Mouse (Mus musculus) bone marrow, adult 2 months (tissue): ENCODE results near the gene Wif1. TPM values are rescaled to one million over a fixed set of nuclear protein-coding genes. Genes with fewer than 3 reads are reported as not detected.

Experiments used
- H3K27ac ChIP-seq: fragments of 200-500 bp; 2 replicates; pipeline ENCODE4 v1.5.1; 2012; ENCODE audit warnings: low read depth, mild to moderate bottlenecking, control low read depth, inconsistent platforms, low read length; ENCODE audit not compliant: control insufficient read depth, poor library complexity, insufficient read depth
- H3K4me1 ChIP-seq: fragments of 200-500 bp; 2 replicates; pipeline ENCODE4 v1.6.1; 2011; ENCODE audit warnings: low read length; ENCODE audit not compliant: control insufficient read depth, insufficient read depth
- H3K4me3 ChIP-seq: fragments of 200-500 bp; replicated peaks from 2 replicates; pipeline ENCODE3; 2011; ENCODE audit warnings: mild to moderate bottlenecking, low read depth, low read length, control low read depth; ENCODE audit not compliant: control insufficient read depth
- CTCF ChIP-seq: fragments of 200-500 bp; IDR thresholded peaks from 2 replicates; pipeline ENCODE4 v1.5.1; 2011; ENCODE audit warnings: low read length, control low read depth; ENCODE audit not compliant: control insufficient read depth, insufficient read depth
- POLR2A ChIP-seq: fragments of 200-500 bp; IDR thresholded peaks from 2 replicates; pipeline ENCODE4 v1.6.1; 2011; ENCODE audit warnings: low read depth, mild to moderate bottlenecking, control low read depth, low read length, borderline replicate concordance; ENCODE audit not compliant: control insufficient read depth
- WGBS: fragments of 180-500 bp; shearing (Covaris S2); methylation state at CpG from one replicate; pipeline ENCODE4 v1.1.7; 2018; 5-methylcytosine and 5-hydroxymethylcytosine counted together
- polyA plus RNA-seq: library from polyadenylated mRNA; stranded (reverse); fragments of >200 nt; gene quantifications from 2 replicates; pipeline ENCODE4 v1.2.4, GENCODE M21; 2011; ENCODE audit warnings: low replicate concordance; ENCODE audit not compliant: missing spikeins, insufficient read depth, insufficient read length

The Wif1 gene
- polyA plus RNA-seq, 1 experiment = 2.5 TPM

DNA sequence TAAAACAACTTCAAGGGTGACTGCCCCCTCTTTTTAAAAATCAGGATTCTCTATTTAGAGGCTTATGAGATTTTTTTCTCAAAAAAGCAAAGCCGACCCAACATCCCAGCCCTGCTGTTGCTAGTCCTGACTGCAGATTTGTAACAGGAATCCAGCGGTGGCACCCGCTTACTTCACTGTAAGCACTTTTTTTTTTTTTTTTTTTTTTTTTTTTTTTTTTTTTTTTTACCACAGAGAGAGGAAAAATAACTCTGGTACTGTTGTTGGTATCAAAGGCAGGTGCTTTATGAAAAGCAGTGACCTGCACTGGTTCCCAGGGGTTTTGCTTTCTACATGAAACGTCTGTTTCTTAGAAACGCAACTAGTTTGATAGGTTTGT, 798 bp downstream of the Wif1 start:
- Histone ChIP-seq H3K4me1 (peaks cover 3% of the 10 kb centered on the region), H3K27ac (no peak overlapping the region), H3K4me3 (no peak overlapping the region)
- TF ChIP-seq POLR2A = no peak
- TF ChIP-seq CTCF = no peak
- 12% methylated on average over 5 of the region's 5 CpGs for WGBS

DNA sequence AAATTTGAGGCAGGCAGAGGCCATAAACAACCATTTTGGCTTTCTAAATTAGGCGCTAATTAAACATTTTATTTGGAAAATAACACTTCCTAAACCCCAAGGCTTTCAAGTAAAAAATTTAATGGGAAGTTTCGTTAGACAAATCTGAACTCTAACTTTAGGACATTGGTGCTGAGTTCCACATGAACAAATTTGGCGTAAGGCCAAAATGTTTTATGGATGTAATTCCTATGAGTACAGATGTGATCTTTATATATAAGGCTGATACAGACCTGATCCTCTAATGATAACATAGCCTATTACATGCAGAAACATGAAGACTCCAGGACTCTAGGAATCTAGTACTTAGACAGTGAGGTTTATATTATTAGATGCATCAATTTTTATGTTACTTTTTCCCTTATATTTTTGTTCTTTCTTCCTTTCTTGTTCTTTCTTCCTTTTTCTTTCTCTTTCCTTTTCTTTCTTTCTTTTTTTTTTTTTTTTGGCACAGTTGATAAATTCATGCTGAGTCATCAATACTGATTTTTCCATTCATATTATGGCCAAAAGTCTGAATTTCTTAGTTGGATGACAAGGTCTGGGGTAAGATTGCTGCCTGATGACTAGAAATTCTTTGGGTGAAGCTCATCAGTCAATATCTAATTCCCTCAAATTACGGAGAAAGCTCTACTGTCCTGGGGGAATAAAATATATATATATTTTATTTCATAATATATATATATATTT, 5.0 kb downstream of the Wif1 start:
- Histone ChIP-seq H3K27ac (no peak overlapping the region), H3K4me1 (peaks cover 3% of the 10 kb centered on the region), H3K4me3 (no peak overlapping the region)
- WGBS = 84% methylated on average over 4 of the region's 4 CpGs
- no peak for TF ChIP-seq CTCF

DNA sequence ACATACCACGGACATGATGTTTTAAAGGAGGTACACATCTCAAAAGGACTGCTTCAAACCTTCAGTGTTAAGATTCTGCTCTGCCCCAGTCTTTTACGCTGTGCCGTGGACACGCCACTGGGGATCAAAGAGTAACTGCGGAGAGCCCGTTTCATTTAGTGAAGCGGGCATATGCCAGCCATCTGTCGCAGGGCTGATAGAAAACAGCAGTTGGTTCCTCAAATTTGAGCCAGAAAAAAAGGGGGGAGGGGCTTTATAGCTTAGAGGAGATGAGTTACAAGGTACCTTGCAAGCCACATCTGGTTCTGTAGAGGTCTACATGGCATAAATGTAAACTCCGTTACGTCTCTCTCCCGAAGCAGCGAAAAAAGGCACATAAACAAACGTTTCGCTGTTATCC, 7.2 kb downstream of the Wif1 start:
- TF ChIP-seq CTCF = no peak
- TF ChIP-seq POLR2A = no peak
- Histone ChIP-seq H3K4me1 (no peaks in the 10 kb centered on the region), H3K27ac (no peak overlapping the region), H3K4me3 (no peak overlapping the region)
- WGBS = 63% methylated on average over 14 of the region's 14 CpGs

DNA sequence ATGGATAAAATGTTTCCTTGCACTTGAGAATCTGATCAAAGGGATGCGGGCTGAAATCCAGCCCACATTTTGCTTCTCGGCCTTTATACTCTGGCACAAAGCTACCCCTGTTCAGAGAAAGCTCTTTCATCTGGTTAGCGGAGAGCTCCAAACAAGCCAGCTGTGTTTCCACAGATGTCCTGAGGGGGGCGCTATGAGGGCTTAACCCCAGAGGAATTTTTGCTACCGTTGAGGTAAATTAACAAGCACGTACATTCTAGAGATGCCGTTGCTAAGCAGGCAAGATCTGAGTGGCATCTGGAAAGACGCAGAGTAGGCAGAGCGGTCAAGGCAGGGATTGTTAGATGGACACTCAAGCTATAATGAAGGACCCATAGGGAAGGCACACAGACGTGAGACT, 13.7 kb downstream of the Wif1 start:
- no peak overlapping the region for H3K27ac ChIP-seq
- H3K4me1 ChIP-seq = no peaks in the 10 kb centered on the region
- no peak for TF ChIP-seq POLR2A
- TF ChIP-seq CTCF = no peak
- no peak overlapping the region for H3K4me3 ChIP-seq
- WGBS = 82% methylated on average over 10 of the region's 10 CpGs

DNA sequence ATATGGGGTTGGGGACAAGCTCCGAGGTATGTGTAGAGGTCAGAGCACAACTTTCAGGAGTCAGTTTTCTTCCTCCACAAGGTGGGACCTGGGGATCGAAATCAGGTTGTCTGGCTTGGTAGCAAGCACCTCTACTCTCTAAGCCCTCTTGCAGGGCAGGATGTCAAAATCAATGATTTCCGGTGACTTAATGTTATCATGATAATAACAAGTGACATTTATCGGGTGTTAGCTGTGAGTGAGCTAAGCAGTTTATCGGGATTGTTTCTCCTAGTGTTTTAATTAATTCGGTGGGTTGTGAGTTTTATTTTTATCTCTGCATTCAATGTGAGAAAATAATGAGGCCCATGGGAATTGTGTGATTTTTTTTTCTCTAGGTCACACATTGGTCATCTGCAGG, 18.3 kb downstream of the Wif1 start:
- TF ChIP-seq CTCF (no peak), POLR2A (no peak)
- 81% methylated on average over 6 of the region's 6 CpGs for whole genome bisulfite sequencing
- Histone ChIP-seq H3K27ac (no peak overlapping the region), H3K4me1 (no peaks in the 10 kb centered on the region), H3K4me3 (no peak overlapping the region)

DNA sequence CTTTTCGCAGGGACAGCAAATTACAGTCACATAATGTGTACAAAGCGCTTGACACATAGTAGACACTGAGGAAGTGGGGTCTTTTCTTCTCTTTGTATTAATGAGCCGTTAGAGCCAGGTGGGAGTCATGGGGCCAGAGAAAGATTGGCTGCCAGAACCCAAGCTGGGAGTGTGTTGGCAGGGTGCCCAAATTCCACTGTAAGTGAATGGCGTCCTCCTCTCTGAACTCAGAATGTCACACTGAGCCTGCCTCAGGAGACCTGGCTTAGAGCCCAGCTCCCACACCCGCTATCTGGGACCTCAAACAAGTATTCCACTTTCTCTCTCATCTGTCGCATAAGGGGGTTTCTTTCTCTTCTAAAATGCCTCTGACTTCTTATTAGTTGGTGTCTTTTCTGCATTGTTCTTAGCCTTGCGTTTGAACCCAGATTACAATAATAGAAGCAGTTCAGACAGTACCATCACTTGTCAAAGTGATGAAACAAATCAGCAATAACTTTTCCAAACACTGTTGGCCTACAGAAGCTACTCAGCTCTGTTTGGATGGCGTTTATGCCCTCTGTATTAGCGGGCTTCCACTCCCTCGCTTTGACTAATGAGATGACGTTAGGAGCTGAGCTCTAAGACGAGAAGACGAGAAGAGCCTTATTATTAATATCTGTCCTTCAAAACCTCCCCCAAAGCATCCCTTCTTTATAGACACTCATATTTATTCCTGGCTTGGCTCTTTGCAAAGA, 21.9 kb downstream of the Wif1 start:
- WGBS = 66% methylated on average over 13 of the region's 13 CpGs
- Histone ChIP-seq H3K4me1 (no peaks in the 10 kb centered on the region), H3K4me3 (no peak overlapping the region), H3K27ac (no peak overlapping the region)
- no peak for TF ChIP-seq POLR2A
- no peak for TF ChIP-seq CTCF

DNA sequence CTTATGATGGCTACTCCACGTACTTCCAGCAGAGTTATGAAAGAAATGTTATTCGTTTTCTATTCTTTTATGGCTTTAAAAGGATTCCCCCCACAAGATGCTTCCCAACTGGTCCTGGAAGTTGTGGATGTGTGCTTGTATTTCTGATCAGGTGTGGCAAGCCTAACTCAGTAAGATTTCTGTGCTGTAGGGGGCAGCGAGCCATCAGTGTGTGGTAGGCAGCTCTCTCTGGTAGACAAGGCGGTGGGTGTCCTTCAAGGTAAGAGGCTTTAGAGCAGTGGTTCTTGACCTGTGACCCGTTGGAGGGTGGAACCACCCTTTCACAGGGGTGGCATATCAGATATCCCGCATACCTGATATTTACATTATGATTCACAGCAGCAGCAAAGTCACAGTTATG, 23.1 kb downstream of the Wif1 start:
- TF ChIP-seq POLR2A (no peak), CTCF (no peak)
- H3K4me1 ChIP-seq = no peaks in the 10 kb centered on the region
- H3K27ac ChIP-seq = no peak overlapping the region
- no peak overlapping the region for H3K4me3 ChIP-seq
- WGBS = 73% methylated on average over 6 of the region's 6 CpGs

DNA sequence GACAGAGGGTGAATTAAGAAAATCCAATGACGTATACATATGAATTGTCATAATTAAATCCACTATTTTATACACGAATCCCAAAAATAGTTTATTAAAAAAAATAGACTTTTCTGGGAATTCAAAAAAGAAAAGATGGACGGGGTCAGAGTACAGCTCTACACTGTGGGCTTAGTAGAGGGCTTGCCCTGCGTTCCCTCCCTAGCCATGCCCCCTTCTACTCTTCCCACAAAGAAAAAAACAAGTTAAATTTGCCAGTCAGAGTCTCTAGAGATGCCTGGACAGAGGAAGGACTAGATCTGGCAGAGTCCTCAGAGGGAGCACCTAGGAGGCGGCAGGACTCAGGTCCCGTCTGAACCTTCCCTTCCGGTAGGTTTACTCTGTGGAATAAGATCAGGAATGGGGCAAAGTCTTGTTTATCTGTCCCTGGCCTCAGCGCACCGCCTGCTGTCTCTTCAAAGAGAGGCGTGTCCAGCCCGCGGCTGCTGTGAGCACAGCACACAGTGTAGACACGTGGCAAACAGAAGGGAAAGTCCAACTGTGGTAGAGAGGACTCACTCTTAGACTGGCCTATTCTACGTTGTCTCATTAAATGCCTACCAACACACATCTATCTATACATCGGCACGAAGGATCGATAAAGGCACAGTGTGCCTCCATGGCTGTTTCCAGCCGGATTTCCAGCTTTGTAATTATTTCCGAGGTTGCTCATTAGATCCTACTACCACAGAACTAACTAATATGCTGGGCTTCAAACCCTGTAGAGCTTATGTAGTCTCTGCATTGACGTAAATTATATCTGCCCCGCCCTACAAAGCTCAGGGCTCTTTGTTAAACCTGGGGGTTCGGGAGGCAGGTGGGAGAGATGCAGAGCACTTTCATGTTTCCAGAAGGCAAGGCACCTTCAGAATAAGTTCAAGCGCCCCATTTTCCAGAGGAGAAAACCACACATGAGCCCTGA, 25.6 kb downstream of the Wif1 start:
- H3K4me1 ChIP-seq = no peaks in the 10 kb centered on the region
- TF ChIP-seq CTCF (no peak), POLR2A (no peak)
- no peak overlapping the region for H3K4me3 ChIP-seq
- no peak overlapping the region for H3K27ac ChIP-seq
- 80% methylated on average over 23 of the region's 23 CpGs for WGBS
